Mouse (Mus musculus) adrenal gland (tissue): ENCODE results near the gene Msl2.

Source experiments
- intact Hi-C: fragments of 180-260 bp; cut with DNase I; formaldehyde crosslinking; loops from one replicate; pipeline ENCODE4 v1.15.1; 2025

Gene Msl2

DNA sequence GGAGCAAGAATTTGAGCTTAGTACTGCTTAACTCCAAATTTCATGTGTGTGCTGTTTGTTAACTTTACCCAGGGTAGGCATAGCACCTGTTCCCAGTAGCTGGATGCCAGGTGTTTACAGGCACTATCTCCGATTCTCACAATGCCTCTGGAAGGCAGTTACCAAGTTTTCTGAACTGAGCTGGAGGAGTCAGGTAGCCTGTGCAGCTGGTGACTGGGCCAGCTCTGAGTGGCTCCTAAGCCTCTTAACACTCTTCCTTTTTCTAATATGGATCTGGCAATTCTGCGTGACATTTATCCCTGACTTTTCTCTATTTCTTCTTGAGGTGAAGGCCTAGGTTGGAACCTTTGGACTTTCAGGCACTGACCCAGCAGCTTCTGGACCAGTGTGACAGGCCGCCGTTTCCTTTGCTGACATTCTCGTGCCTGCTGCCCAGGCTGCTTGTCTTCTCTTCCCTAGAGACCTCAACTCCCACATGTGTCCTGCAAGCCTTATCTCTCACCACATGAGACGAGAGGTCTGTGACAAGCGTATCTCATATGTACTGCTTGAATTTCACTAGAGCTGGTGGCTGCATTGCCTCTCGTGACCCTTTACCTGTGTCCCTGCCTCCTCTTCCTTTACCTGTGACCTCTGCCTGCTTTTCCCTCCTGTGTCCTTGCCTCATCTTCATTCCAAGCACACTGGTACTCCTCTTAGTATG lies 40.4 kb downstream of the Msl2 start:
- intact Hi-C loops = no loop called here

DNA sequence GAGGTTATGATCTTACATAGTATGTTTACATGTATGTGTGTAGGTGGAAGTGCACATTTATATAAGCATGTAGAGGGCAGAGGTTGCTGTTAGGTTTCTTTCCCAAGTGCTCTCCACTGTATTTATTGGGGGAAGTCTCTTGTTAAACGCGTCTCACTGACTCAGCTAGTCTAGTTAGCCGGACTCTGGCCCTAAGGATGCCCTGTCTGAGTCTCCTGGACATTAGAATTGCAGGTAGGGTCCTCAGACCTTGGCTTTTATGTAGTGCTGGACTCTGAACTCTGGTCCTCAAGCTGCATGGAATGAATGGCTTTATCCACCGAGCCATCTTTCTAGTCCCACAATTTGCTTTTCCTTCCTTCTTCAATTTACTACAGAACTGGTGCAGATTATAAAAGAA lies 69.7 kb downstream of the Msl2 start:
- intact Hi-C loops = no loop called here

DNA sequence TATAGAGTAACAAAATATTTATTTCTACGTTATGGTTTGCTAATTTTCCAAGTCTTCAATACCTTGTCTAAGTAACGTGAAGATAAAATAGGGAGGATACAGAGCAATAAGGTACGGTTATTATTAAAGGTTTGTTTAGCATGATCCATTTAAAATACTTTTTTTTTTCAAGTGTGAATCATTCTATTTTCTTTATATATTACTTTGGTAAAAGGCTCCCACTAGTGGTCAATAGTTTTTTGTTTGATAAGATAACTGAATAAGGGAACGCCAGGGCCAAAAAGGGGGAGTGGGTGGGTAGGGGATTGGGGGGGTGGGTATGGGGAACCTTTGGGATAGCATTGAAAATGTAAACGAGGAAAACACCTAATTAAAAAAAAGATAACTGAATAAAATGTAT lies 79.0 kb downstream of the Msl2 start:
- intact Hi-C loops = loop anchor here (10.0 kb wide), 1 partner anchor 148 kb away; no protein-coding TSS in a partner anchor
